Mouse (Mus musculus) CH12.LX (cell line): ENCODE results near the gene Serpinf1. TPM values are rescaled to one million over a fixed set of nuclear protein-coding genes. Genes with fewer than 3 reads are reported as not detected.

Source experiments
- DNase-seq: peaks from one replicate; pipeline ENCODE4 v3.0.0-alpha.2; 2013; ENCODE audit errors: extremely low read depth
- H3K27ac ChIP-seq: 2 replicates; pipeline ENCODE4 v1.5.1; 2012; ENCODE audit warnings: low read depth, mild to moderate bottlenecking, control low read depth, moderate library complexity; ENCODE audit not compliant: insufficient read depth
- H3K27me3 ChIP-seq: replicated peaks from 2 replicates; pipeline ENCODE3; 2012; ENCODE audit warnings: inconsistent platforms
- H3K36me3 ChIP-seq, 2 experiments: replicated peaks in 1 of 2; 2 replicates each; pipeline versions ENCODE3 to v1.6.1; 2012; ENCODE audit warnings: inconsistent platforms in 1 of 2, low read length in 1 of 2, mild to moderate bottlenecking in 1 of 2, mixed read lengths in 1 of 2, moderate library complexity in 1 of 2; ENCODE audit not compliant: control insufficient read depth in 1 of 2, insufficient read depth in 1 of 2
- H3K4me1 ChIP-seq, 2 experiments: 2 replicates each; pipeline ENCODE4 v1.6.1; 2012; ENCODE audit warnings: inconsistent platforms in 1 of 2, moderate library complexity in 1 of 2; ENCODE audit not compliant: insufficient read depth in 2 of 2, control insufficient read depth in 1 of 2
- H3K4me2 ChIP-seq: 2 replicates; pipeline ENCODE4 v1.6.1; 2012; ENCODE audit warnings: low read depth, mild to moderate bottlenecking, control low read depth; ENCODE audit not compliant: poor library complexity, insufficient read depth, severe bottlenecking
- H3K4me3 ChIP-seq, 3 experiments: fragments of 150-350 bp in 1 of 3; sonication (generic) in 1 of 3; replicated peaks in 1 of 3; 2 replicates each; pipeline versions ENCODE3 to v1.5.1; 2011 to 2012; ENCODE audit warnings: low read depth in 2 of 3, low read length in 2 of 3, mild to moderate bottlenecking in 2 of 3, moderate library complexity in 2 of 3, control low read depth in 1 of 3, improper control_type of control experiment in 1 of 3, inconsistent platforms in 1 of 3, mixed read lengths in 1 of 3; ENCODE audit not compliant: poor library complexity in 1 of 3
- H3K79me2 ChIP-seq: replicated peaks from 2 replicates; pipeline ENCODE4 v1.6.1; 2012; ENCODE audit warnings: mild to moderate bottlenecking, moderate library complexity; ENCODE audit not compliant: control insufficient read depth, poor library complexity, insufficient read depth, severe bottlenecking; ENCODE audit errors: extremely low read depth
- H3K9ac ChIP-seq: 2 replicates; pipeline ENCODE4 v1.6.1; 2012; ENCODE audit warnings: low read depth, mild to moderate bottlenecking, control low read depth, moderate library complexity; ENCODE audit not compliant: insufficient read depth
- H3K9me3 ChIP-seq: replicated peaks from 2 replicates; pipeline ENCODE3; 2012; ENCODE audit warnings: low read length, inconsistent platforms, mixed read lengths
- BHLHE40 ChIP-seq: IDR thresholded peaks from 2 replicates; pipeline ENCODE4 v1.6.1; 2011; ENCODE audit warnings: mild to moderate bottlenecking, low read depth, low read length, improper control_type of control experiment
- CTCF ChIP-seq, 2 experiments: IDR thresholded peaks in 1 of 2; conservative IDR thresholded peaks in 1 of 2; 2 replicates each; pipeline ENCODE4 v1.5.1; 2011 to 2012; ENCODE audit warnings: low read depth in 2 of 2, low read length in 2 of 2, improper control_type of control experiment in 1 of 2, inconsistent platforms in 1 of 2, mild to moderate bottlenecking in 1 of 2, moderate library complexity in 1 of 2
- ELF1 ChIP-seq: IDR thresholded peaks from 2 replicates; pipeline ENCODE4 v1.6.1; 2014; ENCODE audit warnings: low read depth, mild to moderate bottlenecking, inconsistent platforms, low read length, improper control_type of control experiment
- EP300 ChIP-seq: IDR thresholded peaks from 2 replicates; pipeline ENCODE4 v1.6.1; 2011; ENCODE audit warnings: low read length, improper control_type of control experiment
- ETS1 ChIP-seq: conservative IDR thresholded peaks from 2 replicates; pipeline ENCODE4 v1.6.1; 2012; ENCODE audit warnings: low read depth, mild to moderate bottlenecking, inconsistent platforms, low read length, improper control_type of control experiment, moderate library complexity
- GABPA ChIP-seq: IDR thresholded peaks from 2 replicates; pipeline ENCODE4 v1.6.1; 2012; ENCODE audit warnings: low read depth, low read length, improper control_type of control experiment, inconsistent platforms; ENCODE audit not compliant: insufficient replicate concordance
- IRF4 ChIP-seq: IDR thresholded peaks from 2 replicates; pipeline ENCODE4 v1.6.1; 2014; ENCODE audit warnings: low read depth, mild to moderate bottlenecking, inconsistent platforms, low read length, improper control_type of control experiment
- MYC ChIP-seq: IDR thresholded peaks from 2 replicates; pipeline ENCODE4 v1.6.1; 2011; ENCODE audit warnings: low read depth, mild to moderate bottlenecking, improper control_type of control experiment, low read length
- NELFE ChIP-seq: IDR thresholded peaks from 2 replicates; pipeline ENCODE4 v1.6.1; 2011; ENCODE audit warnings: low read depth, low read length, improper control_type of control experiment
- RAD21 ChIP-seq: IDR thresholded peaks from 2 replicates; pipeline ENCODE4 v1.6.1; 2011; ENCODE audit warnings: low read depth, mild to moderate bottlenecking, low read length, improper control_type of control experiment, moderate library complexity
- SIN3A ChIP-seq: IDR thresholded peaks from 2 replicates; pipeline ENCODE4 v1.6.1; 2012; ENCODE audit warnings: low read length, improper control_type of control experiment, inconsistent platforms
- SMC3 ChIP-seq: IDR thresholded peaks from 2 replicates; pipeline ENCODE4 v1.6.1; 2011; ENCODE audit warnings: low read depth, low read length, improper control_type of control experiment
- TCF12 ChIP-seq: IDR thresholded peaks from 2 replicates; pipeline ENCODE4 v1.6.1; 2014; ENCODE audit warnings: low read depth, mild to moderate bottlenecking, inconsistent platforms, low read length, improper control_type of control experiment
- USF1 ChIP-seq: IDR thresholded peaks from 2 replicates; pipeline ENCODE4 v1.6.1; 2014; ENCODE audit warnings: low read depth, mild to moderate bottlenecking, inconsistent platforms, low read length, improper control_type of control experiment
- USF2 ChIP-seq: conservative IDR thresholded peaks from 2 replicates; pipeline ENCODE4 v1.6.1; 2011; ENCODE audit warnings: low read depth, low read length, improper control_type of control experiment
- ZC3H11A ChIP-seq: IDR thresholded peaks from 2 replicates; pipeline ENCODE4 v1.6.1; 2012; ENCODE audit warnings: low read depth, mild to moderate bottlenecking, inconsistent platforms, low read length, improper control_type of control experiment
- ZKSCAN1 ChIP-seq: IDR thresholded peaks from 2 replicates; pipeline ENCODE4 v1.6.1; 2012; ENCODE audit warnings: low read depth, inconsistent platforms, low read length, improper control_type of control experiment, borderline replicate concordance
- dilution Hi-C: fragments of 300-500 bp; cut with MboI; formaldehyde crosslinking; loops from 2 replicates; pipeline ENCODE4 v1.14.3; 2020; ENCODE audit warnings: low sequenced_read_pairs; ENCODE audit not compliant: extremely low pct_unique_long_range_greater_than_20kb, extremely low pct_ligation_motif_present
- in situ Hi-C: fragments of 300-500 bp; cut with MboI; formaldehyde crosslinking; loops from 3 replicates; pipeline ENCODE4 v1.14.3; 2019; ENCODE audit warnings: low sequenced_read_pairs, low pct_ligation_motif_present, low pct_unique_long_range_greater_than_20kb, mixed read lengths
- polyA plus RNA-seq: library from polyadenylated mRNA; unstranded; fragments of >175 nt; gene quantifications from 2 replicates; pipeline ENCODE4 v1.2.1, GENCODE M21; 2012; ENCODE audit warnings: low read depth; ENCODE audit not compliant: insufficient read length
- total RNA-seq, 2 experiments: library from RNA; depleted of rRNA; stranded (reverse); fragments of 300-350 nt in 1 of 2; fragments of >200 nt in 1 of 2; gene quantifications; 2 replicates each; pipeline ENCODE4 v1.2.3; 2012 to 2014

Serpinf1 gene
- total and polyA plus RNA-seq, 3 experiments, result 26.0 to 131 (median 56.5) TPM

DNA sequence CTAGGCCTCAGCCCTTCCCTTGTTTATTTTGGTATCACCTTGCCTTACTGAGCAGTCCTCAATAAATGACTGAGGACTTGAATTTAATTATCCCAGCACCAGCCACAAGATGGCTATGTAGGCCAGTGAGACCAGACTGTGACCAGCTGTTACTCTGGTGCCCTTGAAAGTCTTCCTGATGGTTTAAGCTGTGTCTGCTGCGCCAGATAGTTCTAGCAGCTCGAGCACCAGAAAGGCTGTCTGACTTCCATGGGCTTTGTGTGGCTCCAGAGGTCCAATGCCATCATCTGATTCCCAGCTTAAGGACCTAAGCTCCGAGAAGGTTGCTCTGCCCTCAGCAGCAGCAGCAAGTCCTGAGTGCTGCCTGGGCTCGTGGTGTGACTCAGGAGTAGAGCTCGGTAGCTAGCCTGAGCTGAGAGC lies 20.2 kb downstream of the Serpinf1 start:
- no peaks in the 10 kb centered on the region for H3K27me3 ChIP-seq
- no peaks in the 10 kb centered on the region for H3K9me3 ChIP-seq
- H3K9ac ChIP-seq, result no peak overlapping the region
- in situ Hi-C loops, result no loop called here
- no peak overlapping the region for H3K4me3 ChIP-seq
- H3K79me2 ChIP-seq, result no peaks in the 10 kb centered on the region
- peak; percentile 78 for DNase-seq
- no peak overlapping the region for H3K27ac ChIP-seq
- peaks cover 20 to 71% of the 10 kb centered on the region in 2 experiments for H3K36me3 ChIP-seq
- dilution Hi-C loops, result no loop called here
- H3K4me2 ChIP-seq, result no peak overlapping the region
- no peak for TF ChIP-seq ETS1
- peak; percentile 95 for TF ChIP-seq RAD21
- no peak for TF ChIP-seq MYC
- TF ChIP-seq TCF12, result no peak
- TF ChIP-seq IRF4, result peak; percentile 8; the same call in 1 of the 2 replicates
- 0 out of 2 replicates have a peak, but pooled peaks have one; percentile 20 for TF ChIP-seq ELF1
- TF ChIP-seq SMC3, result peak; percentile 92
- peak; percentile 76 for TF ChIP-seq SIN3A
- peak; percentile 65 for TF ChIP-seq ZC3H11A
- TF ChIP-seq ZKSCAN1, result no peak
- peak; percentile 48 to 94; a peak in 3 of 4 replicates for TF ChIP-seq CTCF (conservative IDR thresholded peaks at IDR 0.05 in 1 of 2, IDR thresholded peaks at IDR 0.05 in 1 of 2; ENCODE audit: low read depth in 2 of 2, low read length in 2 of 2)
- H3K4me1 ChIP-seq, result peaks cover 0 to 45% of the 10 kb centered on the region in 2 experiments; a peak in 2 of 4 replicates

DNA sequence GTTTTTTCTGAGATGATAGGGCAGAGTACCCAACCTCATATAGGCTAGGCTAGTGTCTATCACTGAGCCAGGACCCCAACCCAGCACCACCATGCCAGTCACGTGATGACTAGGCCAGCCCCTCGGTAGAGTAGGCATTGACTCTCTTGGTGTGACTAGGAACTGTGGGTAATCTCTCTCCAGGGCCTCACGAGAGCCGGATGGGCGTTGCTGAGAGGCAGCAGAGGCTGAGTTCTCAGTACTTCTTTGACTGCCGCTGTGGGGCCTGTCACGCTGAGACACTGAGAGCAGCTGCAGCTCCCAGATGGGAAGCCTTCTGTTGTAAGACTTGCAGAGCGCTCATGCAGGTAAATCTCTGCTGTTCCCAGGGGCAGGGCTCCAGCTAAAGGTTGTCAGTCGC lies 22.4 kb downstream of the Serpinf1 start:
- in situ Hi-C loops (no loop called here), dilution Hi-C loops (no loop called here)
- peaks cover 17 to 60% of the 10 kb centered on the region in 2 experiments for H3K36me3 ChIP-seq
- peaks cover 0 to 56% of the 10 kb centered on the region in 2 experiments; a peak in 3 of 4 replicates for H3K4me1 ChIP-seq
- no peak overlapping the region for H3K9ac ChIP-seq
- DNase-seq, result peak; percentile 59
- H3K4me2 ChIP-seq, result no peak overlapping the region
- H3K79me2 ChIP-seq, result no peaks in the 10 kb centered on the region
- no peak for TF ChIP-seq SMC3
- TF ChIP-seq GABPA, result no peak
- TF ChIP-seq RAD21, result no peak
- peak; percentile 27; the same call in 1 of the 2 replicates for TF ChIP-seq BHLHE40
- TF ChIP-seq USF2, result peak; percentile 18; the same call in 1 of the 2 replicates
- TF ChIP-seq USF1, result peak; percentile 60; the same call in 1 of the 2 replicates
- no peak for TF ChIP-seq EP300
- TF ChIP-seq NELFE, result 0 out of 2 replicates have a peak, but pooled peaks have one; percentile 11
- H3K27ac ChIP-seq, result no peak overlapping the region
- no peaks in the 10 kb centered on the region for H3K9me3 ChIP-seq
- no peaks in the 10 kb centered on the region for H3K27me3 ChIP-seq
- H3K4me3 ChIP-seq, result peak overlapping the region in 1 of 3 experiments; percentile 28
